Mouse (Mus musculus) forebrain, embryonic 10.5 days (tissue): ENCODE data around the gene Trip12. TPM values are rescaled to one million over a fixed set of nuclear protein-coding genes. Genes with fewer than 3 reads are reported as not detected.

Experiments
- DNase-seq: peaks from one replicate; pipeline ENCODE4 v3.0.0-alpha.2; 2017; ENCODE audit warnings: low spot score; ENCODE audit errors: extremely low spot score
- H3K27ac ChIP-seq: fragments of 300-500 bp; sonication (generic); 2 replicates; pipeline ENCODE4 v1.5.1; 2016; ENCODE audit warnings: mild to moderate bottlenecking
- H3K27me3 ChIP-seq: fragments of 300-500 bp; sonication (generic); 2 replicates; pipeline ENCODE4 v1.6.1; 2016; ENCODE audit warnings: mild to moderate bottlenecking; ENCODE audit not compliant: poor library complexity, severe bottlenecking
- H3K36me3 ChIP-seq: fragments of 300-500 bp; sonication (generic); replicated peaks from 2 replicates; pipeline ENCODE4 v1.6.1; 2016; ENCODE audit warnings: mild to moderate bottlenecking, moderate library complexity
- H3K4me1 ChIP-seq: fragments of 300-500 bp; sonication (generic); 2 replicates; pipeline ENCODE4 v1.6.1; 2016
- H3K4me3 ChIP-seq: fragments of 300-500 bp; sonication (generic); 2 replicates; pipeline ENCODE4 v1.5.1; 2016; ENCODE audit warnings: mild to moderate bottlenecking, moderate library complexity
- H3K9me3 ChIP-seq: fragments of 300-500 bp; sonication (generic); 2 replicates; pipeline ENCODE4 v1.6.1; 2016; ENCODE audit warnings: mild to moderate bottlenecking, moderate library complexity
- WGBS: fragments of 180-500 bp; shearing (Covaris S2); methylation state at CpG from one replicate; pipeline ENCODE4 v1.1.7; 2016; 5-methylcytosine and 5-hydroxymethylcytosine counted together
- polyA plus RNA-seq: library from polyadenylated mRNA; unstranded; fragments of >200 nt; fragmentation: Nextera tagmentation; extraction: Ambion mirVana; gene quantifications from 2 replicates; pipeline ENCODE4 v1.2.1, GENCODE M21; 2016

Trip12 gene
- polyA plus RNA-seq = 79.2 and 87.5 TPM in 2 replicates

GRCm38 (mm10) chr1:84840018-84840664, at the start of gene Trip12:
Trip12 (minus strand) TSS chr1:84840516.
- no peaks in the 10 kb centered on the region for H3K27me3 ChIP-seq
- H3K4me1 ChIP-seq = peaks cover 23% of the 10 kb centered on the region
- no peaks in the 10 kb centered on the region for H3K9me3 ChIP-seq
- no peak for DNase-seq
- peak within 1 kb of the TSS; percentile 99 for H3K27ac ChIP-seq
- H3K36me3 ChIP-seq = peaks cover 7% of the 10 kb centered on the region
- under 1% methylated on average over 39 of the region's 39 CpGs for WGBS
- H3K4me3 ChIP-seq = peak within 1 kb of the TSS; percentile 97

- DNase-seq = peak; percentile 65
- H3K27me3 ChIP-seq = no peaks in the 10 kb centered on the region
- WGBS = 8% methylated on average over 7 of the region's 7 CpGs
- H3K27ac ChIP-seq = peak overlapping the region; percentile 84
- H3K36me3 ChIP-seq = no peaks in the 10 kb centered on the region
- H3K4me1 ChIP-seq = peaks cover 21% of the 10 kb centered on the region
- peaks cover 9% of the 10 kb centered on the region; the same call in 1 of the 2 replicates for H3K9me3 ChIP-seq
- H3K4me3 ChIP-seq = peak overlapping the region; percentile 19; the same call in 1 of the 2 replicates
Observed at GRCm38 (mm10) chr1:84890005-84890393, 49.7 kb upstream of the Trip12 start.

GRCm38 (mm10) chr1:84889330-84890004, 49.2 kb upstream of the Trip12 start:
- Histone ChIP-seq H3K27ac (peak overlapping the region; percentile 84), H3K9me3 (peaks cover 9% of the 10 kb centered on the region; the same call in 1 of the 2 replicates), H3K4me1 (peaks cover 21% of the 10 kb centered on the region), H3K27me3 (no peaks in the 10 kb centered on the region), H3K36me3 (no peaks in the 10 kb centered on the region), H3K4me3 (peak overlapping the region; percentile 19; the same call in 1 of the 2 replicates)
- 43% methylated on average over 8 of the region's 8 CpGs for WGBS
- DNase-seq = no peak

GRCm38 (mm10) chr1:84885921-84886320, 45.6 kb upstream of the Trip12 start:
- 91% methylated on average over 6 of the region's 6 CpGs for WGBS

GRCm38 (mm10) chr1:84885174-84885573, 44.9 kb upstream of the Trip12 start:
- Histone ChIP-seq H3K4me3 (no peak overlapping the region), H3K36me3 (no peaks in the 10 kb centered on the region), H3K4me1 (peaks cover 21% of the 10 kb centered on the region), H3K27me3 (no peaks in the 10 kb centered on the region), H3K9me3 (peaks cover 4% of the 10 kb centered on the region; the same call in 1 of the 2 replicates), H3K27ac (no peak overlapping the region)
- 86% methylated on average over 3 of the region's 3 CpGs for WGBS
- DNase-seq = no peak

More at GRCm38 (mm10) chr1:84885921-84886320, 45.6 kb upstream of the Trip12 start:
- H3K4me1 ChIP-seq = peaks cover 29% of the 10 kb centered on the region
- no peak overlapping the region for H3K4me3 ChIP-seq
- no peaks in the 10 kb centered on the region for H3K27me3 ChIP-seq
- H3K9me3 ChIP-seq = peaks cover 4% of the 10 kb centered on the region; the same call in 1 of the 2 replicates
- H3K27ac ChIP-seq = no peak overlapping the region
- H3K36me3 ChIP-seq = no peaks in the 10 kb centered on the region
- DNase-seq = no peak

GRCm38 (mm10) chr1:84883889-84884288, 43.6 kb upstream of the Trip12 start:
- no peak overlapping the region for H3K4me3 ChIP-seq
- peaks cover 4% of the 10 kb centered on the region; the same call in 1 of the 2 replicates for H3K9me3 ChIP-seq
- H3K36me3 ChIP-seq = no peaks in the 10 kb centered on the region
- H3K27me3 ChIP-seq = no peaks in the 10 kb centered on the region
- WGBS = 81% methylated on average over 4 of the region's 4 CpGs
- no peak overlapping the region for H3K27ac ChIP-seq
- DNase-seq = no peak
- H3K4me1 ChIP-seq = peaks cover 9% of the 10 kb centered on the region

GRCm38 (mm10) chr1:84882937-84883336, 42.6 kb upstream of the Trip12 start:
- WGBS = 96% methylated on average over 4 of the region's 4 CpGs

GRCm38 (mm10) chr1:84882066-84882532, 41.8 kb upstream of the Trip12 start:
- DNase-seq = no peak
- Histone ChIP-seq H3K4me1 (peaks cover 9% of the 10 kb centered on the region), H3K4me3 (no peak overlapping the region), H3K27ac (no peak overlapping the region), H3K36me3 (no peaks in the 10 kb centered on the region), H3K9me3 (peaks cover 4% of the 10 kb centered on the region; the same call in 1 of the 2 replicates), H3K27me3 (no peaks in the 10 kb centered on the region)
- 23% methylated on average over 2 of the region's 2 CpGs for WGBS

More at GRCm38 (mm10) chr1:84882937-84883336, 42.6 kb upstream of the Trip12 start:
- DNase-seq = no peak
- Histone ChIP-seq H3K9me3 (peaks cover 4% of the 10 kb centered on the region; the same call in 1 of the 2 replicates), H3K27ac (no peak overlapping the region), H3K36me3 (no peaks in the 10 kb centered on the region), H3K4me1 (peaks cover 9% of the 10 kb centered on the region), H3K27me3 (no peaks in the 10 kb centered on the region), H3K4me3 (no peak overlapping the region)

GRCm38 (mm10) chr1:84881248-84882065, 41.1 kb upstream of the Trip12 start:
- Histone ChIP-seq H3K4me1 (peaks cover 9% of the 10 kb centered on the region), H3K9me3 (peaks cover 4% of the 10 kb centered on the region; the same call in 1 of the 2 replicates), H3K36me3 (no peaks in the 10 kb centered on the region), H3K4me3 (no peak overlapping the region), H3K27me3 (no peaks in the 10 kb centered on the region), H3K27ac (0 out of 2 replicates have a peak overlapping the region, but pooled peaks have one; percentile 21)
- no peak for DNase-seq
- WGBS = 67% methylated on average over 11 of the region's 11 CpGs

GRCm38 (mm10) chr1:84879571-84880120, 39.3 kb upstream of the Trip12 start:
- H3K4me3 ChIP-seq = no peak overlapping the region
- H3K4me1 ChIP-seq = peaks cover 9% of the 10 kb centered on the region
- no peak overlapping the region for H3K27ac ChIP-seq
- DNase-seq = no peak
- WGBS = 95% methylated on average over 8 of the region's 8 CpGs
- no peaks in the 10 kb centered on the region for H3K36me3 ChIP-seq
- no peaks in the 10 kb centered on the region for H3K27me3 ChIP-seq
- no peaks in the 10 kb centered on the region for H3K9me3 ChIP-seq

GRCm38 (mm10) chr1:84877590-84877989, 37.3 kb upstream of the Trip12 start:
- no peaks in the 10 kb centered on the region for H3K9me3 ChIP-seq
- no peak for DNase-seq
- no peak overlapping the region for H3K4me3 ChIP-seq
- no peak overlapping the region for H3K27ac ChIP-seq
- no peaks in the 10 kb centered on the region for H3K27me3 ChIP-seq
- no peaks in the 10 kb centered on the region for H3K36me3 ChIP-seq
- WGBS = 85% methylated on average over 2 of the region's 2 CpGs
- H3K4me1 ChIP-seq = peaks cover 16% of the 10 kb centered on the region

- WGBS = 66% methylated on average over 4 of the region's 4 CpGs
- no peaks in the 10 kb centered on the region for H3K27me3 ChIP-seq
- peaks cover 21% of the 10 kb centered on the region for H3K4me1 ChIP-seq
- no peak overlapping the region for H3K27ac ChIP-seq
- no peaks in the 10 kb centered on the region for H3K36me3 ChIP-seq
- no peak overlapping the region for H3K4me3 ChIP-seq
- H3K9me3 ChIP-seq = no peaks in the 10 kb centered on the region
- DNase-seq = no peak
Observed at GRCm38 (mm10) chr1:84872939-84873338, 32.6 kb upstream of the Trip12 start.
